Mouse (Mus musculus): ENCODE measurements around the gene Dph6. TPM values are rescaled to one million over a fixed set of nuclear protein-coding genes. Genes with fewer than 3 reads are reported as not detected.

Gene Dph6
- total and polyA plus RNA-seq, 3 experiments: 11.1 to 55.4 (median 20.8) TPM

DNA sequence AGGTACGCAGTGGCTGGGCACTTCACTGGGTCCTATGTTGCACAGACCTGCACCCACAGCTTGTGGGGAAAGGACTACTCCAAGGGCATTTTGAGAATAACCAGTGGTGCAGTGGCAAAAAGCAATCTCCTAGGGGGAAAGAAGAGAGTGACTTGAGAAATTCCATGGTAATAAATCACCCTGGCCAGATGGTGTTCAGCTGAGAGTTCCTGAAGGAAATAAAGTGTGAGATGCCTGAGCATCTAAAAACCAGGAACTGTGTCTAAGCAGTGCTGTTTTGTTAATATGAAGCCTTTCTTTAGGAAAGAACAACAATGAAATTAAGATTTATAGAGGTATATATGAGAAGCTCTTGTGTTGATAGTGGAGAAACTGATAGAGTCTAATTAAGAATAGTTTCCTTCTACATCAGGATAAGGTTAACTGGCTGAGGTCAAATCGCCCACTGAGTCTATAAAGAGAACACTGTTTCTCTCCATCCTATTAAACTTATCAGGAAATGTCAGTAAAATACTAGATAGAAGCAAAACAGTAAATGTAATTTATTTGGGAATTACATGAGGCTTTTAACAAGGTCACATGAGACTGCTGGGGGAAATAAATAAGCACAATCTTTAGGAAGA, 111.7 kb downstream of the Dph6 start:
- no peaks in the 10 kb centered on the region for H3K27me3 ChIP-seq (ENCODE audit: control insufficient read depth in 1 of 2, insufficient read depth in 2 of 2, low read length in 2 of 2)

DNA sequence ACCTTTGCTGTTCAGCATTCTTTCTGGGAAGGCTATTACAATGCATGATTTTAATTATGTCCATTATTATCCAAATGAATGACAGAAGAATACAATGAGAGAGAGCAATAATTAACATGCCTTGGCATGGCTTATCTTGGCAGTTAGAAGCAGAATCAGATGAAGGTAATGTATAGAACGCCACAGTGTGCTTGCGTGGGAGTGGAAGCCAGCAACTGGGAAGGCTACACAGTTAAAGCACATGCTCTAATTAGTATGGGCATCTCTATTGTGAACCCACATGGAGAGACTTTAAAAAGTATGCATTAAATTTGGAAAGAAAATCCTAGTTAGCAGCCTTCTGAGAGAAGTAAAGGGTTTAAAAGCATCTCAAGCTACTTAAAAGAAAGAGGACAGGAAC, 112.4 kb downstream of the Dph6 start:
- DNase-seq (ENCODE audit: low read depth, low spot score): no peak
- Histone ChIP-seq H3K9me3 (replicated peaks; ENCODE audit: insufficient read depth, low read length) (no peaks in the 10 kb centered on the region), H3K79me2 (ENCODE audit: control insufficient read depth, insufficient read depth, low read length, poor library complexity) (no peaks in the 10 kb centered on the region), H3K4me1 (ENCODE audit: control insufficient read depth in 1 of 2, insufficient read depth in 2 of 2, low read length in 2 of 2) (no peaks in the 10 kb centered on the region), H3K27me3 (ENCODE audit: control insufficient read depth in 1 of 2, insufficient read depth in 2 of 2, low read length in 2 of 2) (no peaks in the 10 kb centered on the region), H3K9ac (ENCODE audit: control insufficient read depth, low read depth, low read length, poor library complexity, severe bottlenecking) (no peak overlapping the region), H3K4me3 (ENCODE audit: control insufficient read depth in 1 of 2, insufficient read depth in 1 of 2, low read depth in 2 of 2, low read length in 2 of 2) (no peak overlapping the region), H3K27ac (ENCODE audit: control insufficient read depth, low read depth, low read length) (no peak overlapping the region), H3K36me3 (ENCODE audit: control insufficient read depth in 1 of 2, insufficient read depth in 2 of 2, low read length in 2 of 2) (no peaks in the 10 kb centered on the region)
- TF ChIP-seq MEF2A (IDR thresholded peaks at IDR 0.05; ENCODE audit: extremely low read depth, insufficient replicate concordance, low read depth, low read length, poor library complexity, severe bottlenecking): no peak

More for the DNA sequence above, 111.7 kb downstream of the Dph6 start:
- H3K4me1 ChIP-seq (ENCODE audit: control insufficient read depth in 1 of 2, insufficient read depth in 2 of 2, low read length in 2 of 2): no peaks in the 10 kb centered on the region
- TF ChIP-seq MAFK (IDR thresholded peaks at IDR 0.05; ENCODE audit: borderline replicate concordance, low read depth, low read length) (no peak), ELF1 (IDR thresholded peaks at IDR 0.05; ENCODE audit: low read depth, low read length) (no peak), MYB (IDR thresholded peaks at IDR 0.05; ENCODE audit: low read depth, low read length) (no peak), RAD21 (IDR thresholded peaks at IDR 0.05; ENCODE audit: low read depth, low read length) (no peak), ZC3H11A (IDR thresholded peaks at IDR 0.05; ENCODE audit: low read depth, low read length) (no peak), KAT2A (conservative IDR thresholded peaks at IDR 0.05; ENCODE audit: low read depth, low read length) (no peak), NRF1 (IDR thresholded peaks at IDR 0.05; ENCODE audit: insufficient read depth, low read depth, low read length, poor library complexity, severe bottlenecking) (no peak), ETS1 (IDR thresholded peaks at IDR 0.05; ENCODE audit: low read depth, low read length) (no peak), ZKSCAN1 (IDR thresholded peaks at IDR 0.05; ENCODE audit: low read depth, low read length) (no peak)
- H3K4me3 ChIP-seq (ENCODE audit: control insufficient read depth in 1 of 2, insufficient read depth in 1 of 2, low read depth in 2 of 2, low read length in 2 of 2): no peak overlapping the region
- no peak overlapping the region for H3K27ac ChIP-seq (ENCODE audit: control insufficient read depth, low read depth, low read length)
- DNase-seq (ENCODE audit: low read depth, low spot score): no peak
- no peaks in the 10 kb centered on the region for H3K9me3 ChIP-seq (replicated peaks; ENCODE audit: insufficient read depth, low read length)
- no peak overlapping the region for H3K9ac ChIP-seq (ENCODE audit: control insufficient read depth, low read depth, low read length, poor library complexity, severe bottlenecking)
- no peaks in the 10 kb centered on the region for H3K79me2 ChIP-seq (ENCODE audit: control insufficient read depth, insufficient read depth, low read length, poor library complexity)
- no peaks in the 10 kb centered on the region for H3K36me3 ChIP-seq (ENCODE audit: control insufficient read depth in 1 of 2, insufficient read depth in 2 of 2, low read length in 2 of 2)

DNA sequence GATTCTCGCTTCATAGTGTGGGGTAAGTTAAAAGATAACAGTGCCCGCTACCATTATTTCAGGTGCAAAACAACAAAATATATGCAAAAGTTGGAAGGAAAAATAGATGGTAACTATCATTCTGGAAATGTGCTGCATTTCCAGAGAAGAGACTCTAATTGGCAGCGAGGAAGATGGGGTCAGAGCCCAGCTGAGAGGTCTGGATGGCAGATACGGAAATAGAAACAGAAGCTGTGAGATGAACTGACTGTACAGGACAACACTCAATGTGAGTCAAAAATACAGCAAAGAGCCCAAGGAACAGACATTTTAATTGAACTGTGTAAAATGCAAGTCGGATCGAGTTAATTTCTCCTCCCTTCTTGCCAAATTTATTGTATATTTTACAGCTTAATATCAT, 114.3 kb downstream of the Dph6 start:
- H3K27me3 ChIP-seq (ENCODE audit: control insufficient read depth in 1 of 2, insufficient read depth in 2 of 2, low read length in 2 of 2): no peaks in the 10 kb centered on the region
- no peak overlapping the region for H3K9ac ChIP-seq (ENCODE audit: control insufficient read depth, low read depth, low read length, poor library complexity, severe bottlenecking)
- DNase-seq (ENCODE audit: low read depth, low spot score): no peak
- H3K36me3 ChIP-seq (ENCODE audit: control insufficient read depth in 1 of 2, insufficient read depth in 2 of 2, low read length in 2 of 2): peaks cover 0 to 5% of the 10 kb centered on the region in 2 experiments; a peak in 2 of 4 replicates
- no peak overlapping the region for H3K27ac ChIP-seq (ENCODE audit: control insufficient read depth, low read depth, low read length)
- no peaks in the 10 kb centered on the region for H3K79me2 ChIP-seq (ENCODE audit: control insufficient read depth, insufficient read depth, low read length, poor library complexity)
- no peak overlapping the region for H3K4me3 ChIP-seq (ENCODE audit: control insufficient read depth in 1 of 2, insufficient read depth in 1 of 2, low read depth in 2 of 2, low read length in 2 of 2)
- no peaks in the 10 kb centered on the region for H3K9me3 ChIP-seq (replicated peaks; ENCODE audit: insufficient read depth, low read length)
- H3K4me1 ChIP-seq (ENCODE audit: control insufficient read depth in 1 of 2, insufficient read depth in 2 of 2, low read length in 2 of 2): peaks cover 0 to 5% of the 10 kb centered on the region in 2 experiments; a peak in 2 of 4 replicates
- no peak for TF ChIP-seq MEF2A (IDR thresholded peaks at IDR 0.05; ENCODE audit: extremely low read depth, insufficient replicate concordance, low read depth, low read length, poor library complexity, severe bottlenecking)
